Mouse (Mus musculus): Measurements from ENCODE around the gene Gm40460.
A peak's percentile ranks its signal among the peaks of the same experiment; 100 is the strongest.
"Not testable (repeated sequence)": the region's sequence is repeated elsewhere in the genome, so short reads cannot be mapped to it uniquely, and the experiment has no call there.

Gm40460 gene

DNA sequence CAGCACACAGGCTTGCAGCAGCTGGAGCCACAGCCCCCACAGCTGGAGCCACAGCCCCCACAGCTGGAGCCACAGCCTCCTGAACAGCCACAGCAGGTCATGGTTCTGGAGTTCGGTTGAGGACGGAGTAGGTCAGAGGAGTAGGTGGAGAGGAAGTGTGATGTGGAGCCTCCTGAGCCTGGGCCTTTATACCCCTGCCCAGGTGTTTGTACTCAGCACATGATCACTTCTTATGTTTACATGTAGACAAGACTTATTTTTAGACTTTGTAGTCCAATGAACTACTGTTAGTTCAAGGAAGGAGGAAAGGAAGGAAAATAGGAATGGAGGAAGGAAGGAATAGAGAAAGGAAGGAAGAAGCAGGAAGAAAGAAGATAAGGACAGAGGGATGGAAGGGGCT is at the start of gene Gm40460:
TSS of gene Gm40460 (minus strand) at position 101 of the 400 bp plus-strand sequence.
- no peak for DNase-seq (ENCODE audit: low spot score in 2 of 2)

DNA sequence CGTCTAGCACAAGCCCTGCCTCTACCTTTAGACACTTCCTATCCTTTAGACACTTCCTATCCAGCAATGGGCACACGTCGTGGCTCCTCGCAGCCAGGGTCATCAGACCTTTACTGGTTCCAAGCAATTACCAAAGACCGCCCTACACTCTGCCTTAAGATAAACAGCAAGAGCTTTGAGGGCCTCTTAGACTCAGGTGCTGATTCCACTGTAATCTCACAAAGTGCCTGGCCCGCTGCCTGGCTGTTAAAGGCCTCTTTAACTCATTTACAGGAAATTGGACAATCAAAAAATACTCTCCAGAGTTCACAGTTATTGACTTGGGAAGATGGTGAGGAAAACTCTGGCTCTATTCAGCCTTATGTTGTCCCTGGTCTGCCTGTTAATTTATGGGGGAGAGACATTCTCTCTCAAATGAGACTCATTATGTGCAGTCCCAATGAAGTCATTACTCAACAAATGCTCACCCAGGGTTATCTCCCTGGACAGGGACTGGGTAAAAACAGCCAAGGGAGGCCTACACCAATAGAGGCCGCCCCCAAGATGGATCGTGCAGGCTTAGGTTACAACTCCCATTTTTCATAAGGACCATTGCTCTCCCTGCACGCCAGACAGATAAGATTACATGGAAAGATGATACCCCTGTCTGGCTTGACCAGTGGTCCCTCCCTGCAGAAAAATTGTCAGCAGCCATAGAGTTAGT is 45.2 kb upstream of the Gm40460 start:
- DNase-seq (ENCODE audit: low spot score in 2 of 2): not testable (repeated sequence)

DNA sequence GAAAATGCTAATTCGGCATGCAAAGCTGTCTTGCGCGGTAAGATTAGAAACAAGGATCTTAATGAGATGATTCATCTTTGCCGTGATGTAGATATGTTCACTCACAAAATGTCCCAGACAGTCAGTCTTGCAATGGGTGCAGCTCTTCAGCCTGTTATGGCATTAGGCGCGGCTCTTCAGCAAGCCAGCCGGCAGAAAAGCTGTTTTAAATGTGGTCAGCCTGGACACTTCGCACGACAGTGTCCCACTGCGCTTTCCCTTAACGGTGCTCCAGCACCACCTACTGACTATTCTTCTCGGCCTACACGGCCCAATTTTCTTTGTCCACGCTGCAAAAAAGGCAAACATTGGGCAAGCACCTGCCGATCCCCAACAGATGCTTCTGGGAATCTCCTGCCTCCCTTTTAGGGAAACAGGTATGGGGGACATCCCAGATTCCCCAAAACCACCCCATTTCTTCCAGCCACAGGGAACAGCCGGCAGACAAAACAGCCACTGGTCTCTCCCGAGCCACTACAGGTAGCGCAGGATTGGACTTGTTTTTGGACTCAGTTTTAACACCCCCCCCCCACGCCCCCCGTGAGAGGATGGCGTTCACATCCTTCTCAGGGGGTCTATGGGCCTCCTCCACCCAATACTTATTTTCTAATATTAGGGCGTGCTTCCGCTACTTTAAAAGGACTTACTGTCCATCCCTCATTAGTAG is 44.4 kb upstream of the Gm40460 start:
- no peak for DNase-seq (ENCODE audit: low spot score in 2 of 2)

DNA sequence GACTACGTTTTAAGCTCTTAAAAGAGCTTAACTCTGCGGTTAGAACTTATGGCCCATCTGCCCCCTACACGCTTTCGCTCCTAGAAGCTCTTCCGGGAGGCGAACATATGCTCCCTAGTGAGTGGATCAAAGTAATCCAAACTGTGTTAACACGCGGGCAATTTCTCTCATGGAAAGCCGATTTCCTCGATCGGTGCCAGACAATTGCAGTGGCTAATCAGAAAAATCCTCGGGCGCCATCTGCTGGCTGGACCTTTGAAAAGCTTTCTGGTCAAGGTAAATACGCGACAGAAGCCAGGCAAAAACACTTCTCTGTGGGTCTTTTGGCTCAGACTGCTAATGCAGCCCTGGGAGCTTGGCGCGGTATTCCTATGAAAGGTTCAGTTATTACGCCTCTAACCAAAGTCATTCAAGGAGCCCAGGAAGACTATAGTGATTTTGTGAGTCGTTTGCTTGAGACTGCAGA is 43.8 kb upstream of the Gm40460 start:
- peak; percentile 79 to 92 for DNase-seq (ENCODE audit: low spot score in 2 of 2)

DNA sequence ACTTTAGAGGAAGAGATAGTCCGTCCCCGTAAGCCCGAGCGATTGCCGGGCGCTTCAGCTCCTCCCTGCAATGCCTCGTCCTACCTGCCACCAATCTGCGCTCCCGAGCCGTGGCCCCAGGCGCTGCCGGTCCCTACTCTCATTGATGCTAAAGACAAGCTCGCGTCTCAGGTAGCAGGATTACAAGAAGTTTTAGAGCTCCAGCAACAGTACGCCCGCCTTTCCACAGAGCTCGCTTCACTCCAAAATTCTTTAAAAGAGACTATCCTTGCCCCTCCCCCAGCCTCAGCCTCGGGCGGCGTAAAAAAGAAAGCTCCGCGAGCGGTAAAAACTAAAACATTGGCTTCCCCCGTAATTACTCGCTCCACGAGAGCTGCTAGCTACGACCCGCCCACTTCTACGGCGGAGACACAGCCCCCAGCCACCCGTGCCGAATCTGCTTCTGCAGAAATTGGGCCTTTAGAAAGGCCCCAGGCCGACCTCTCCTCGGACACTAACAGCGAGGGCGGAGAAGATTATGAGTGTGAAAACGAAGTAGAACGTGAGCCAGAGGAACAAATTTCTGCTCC is 43.2 kb upstream of the Gm40460 start:
- peak; percentile 29 to 67 for DNase-seq (ENCODE audit: low spot score in 2 of 2)

DNA sequence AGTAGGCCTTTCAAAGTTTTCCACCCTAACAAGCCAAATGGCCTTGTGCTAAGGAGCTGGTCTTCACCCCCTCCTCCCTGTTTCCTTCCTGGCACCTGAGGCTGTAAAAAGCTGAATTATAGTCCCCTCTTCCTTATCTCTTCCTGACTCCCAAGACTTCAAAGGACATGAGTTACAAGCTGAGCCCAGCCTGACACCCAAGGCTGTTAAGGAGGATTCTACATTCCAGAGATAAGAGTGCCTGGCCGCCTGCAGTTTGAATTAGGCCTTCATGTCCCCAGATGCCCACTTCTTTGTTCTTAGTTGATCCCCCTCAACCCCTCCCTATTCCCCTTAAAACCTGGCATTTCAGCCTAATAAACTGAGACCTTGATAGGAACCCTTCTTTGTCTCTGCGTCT is 42.0 kb upstream of the Gm40460 start:
- DNase-seq (ENCODE audit: low spot score in 2 of 2): not testable (repeated sequence)

DNA sequence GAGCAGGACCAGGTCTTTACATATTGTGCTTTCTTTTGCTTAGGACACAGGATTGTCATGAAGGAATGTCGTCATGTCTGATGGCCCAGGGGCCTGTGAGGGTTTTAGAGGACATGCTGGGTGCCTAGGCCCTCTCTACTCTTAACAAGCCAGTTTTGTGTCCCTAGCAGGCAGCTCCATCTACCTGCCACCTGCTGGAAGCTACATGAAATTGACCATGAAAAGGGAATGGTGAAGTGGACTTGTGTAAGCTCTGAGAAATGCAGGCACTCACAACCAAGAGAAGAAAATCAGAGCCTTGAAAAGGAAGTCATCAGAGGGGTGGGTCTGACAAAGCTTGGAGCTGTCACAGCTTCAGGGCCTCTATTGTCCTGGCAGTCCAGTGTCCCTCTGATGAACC is 38.4 kb upstream of the Gm40460 start:
- DNase-seq (ENCODE audit: low spot score in 2 of 2): not testable (repeated sequence)

DNA sequence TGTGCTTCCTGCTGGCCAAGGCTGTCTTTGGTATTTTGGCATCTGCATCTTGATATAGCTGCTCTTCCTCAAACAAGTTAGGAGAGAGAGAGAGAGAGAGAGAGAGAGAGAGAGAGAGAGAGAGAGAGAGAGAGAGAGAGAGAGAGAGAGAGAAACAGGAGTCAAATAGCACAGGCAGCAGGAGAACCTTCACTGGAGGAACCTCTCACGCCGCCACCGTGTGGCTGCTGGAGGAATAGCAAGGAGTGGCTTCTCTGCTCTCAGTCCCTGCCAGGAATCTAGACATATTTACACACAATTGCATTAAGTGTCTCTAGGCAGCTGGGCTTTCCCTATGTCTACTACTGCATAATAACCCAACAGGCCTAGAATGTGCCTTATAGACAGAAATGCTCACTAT is 37.3 kb upstream of the Gm40460 start:
- DNase-seq (ENCODE audit: low spot score in 2 of 2): peak; percentile 23 to 78

DNA sequence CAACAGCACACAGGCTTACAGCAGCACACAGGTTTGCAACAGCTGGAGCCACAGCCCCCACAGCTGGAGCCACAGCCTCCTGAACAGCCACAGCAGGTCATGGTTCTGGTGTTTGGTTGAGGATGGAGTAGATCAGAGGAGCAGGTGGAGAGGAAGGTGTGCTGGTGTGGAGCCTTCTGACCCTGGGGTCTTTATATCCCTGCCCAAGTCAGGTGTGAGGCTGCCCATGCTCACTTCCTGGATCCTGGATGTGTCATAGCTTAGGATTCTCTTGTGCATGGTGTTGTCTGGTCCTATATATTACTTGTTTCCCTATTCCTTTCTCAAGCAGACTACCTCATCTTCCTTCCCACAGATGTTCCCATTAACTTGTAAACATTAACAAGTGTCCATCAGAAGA is 33.4 kb upstream of the Gm40460 start, which contains the start of gene Gm4559:
TSS of gene Gm4559 (minus strand) at position 101 of the 400 bp plus-strand sequence.
- DNase-seq (ENCODE audit: low spot score in 2 of 2): not testable (repeated sequence)

DNA sequence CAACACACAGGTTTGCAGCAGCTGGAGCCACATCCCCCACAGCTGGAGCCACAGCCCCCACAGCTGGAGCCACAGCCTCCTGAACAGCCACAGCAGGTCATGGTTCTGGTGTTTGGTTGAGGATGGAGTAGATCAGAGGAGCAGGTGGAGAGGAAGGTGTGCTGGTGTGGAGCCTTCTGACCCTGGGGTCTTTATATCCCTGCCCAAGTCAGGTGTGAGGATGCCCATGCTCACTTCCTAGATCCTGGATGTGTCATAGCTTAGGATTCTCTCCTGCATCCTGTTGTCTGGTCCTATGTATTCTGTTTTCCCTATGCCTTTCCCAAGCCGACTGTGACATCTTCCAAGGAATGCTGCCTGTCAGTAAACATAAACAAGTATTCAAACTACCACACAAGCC is 17.4 kb upstream of the Gm40460 start, which contains the start of gene Gm2431:
TSS of gene Gm2431 (minus strand) at position 101 of the 400 bp plus-strand sequence.
- not testable (repeated sequence) for DNase-seq (ENCODE audit: low spot score in 2 of 2)

DNA sequence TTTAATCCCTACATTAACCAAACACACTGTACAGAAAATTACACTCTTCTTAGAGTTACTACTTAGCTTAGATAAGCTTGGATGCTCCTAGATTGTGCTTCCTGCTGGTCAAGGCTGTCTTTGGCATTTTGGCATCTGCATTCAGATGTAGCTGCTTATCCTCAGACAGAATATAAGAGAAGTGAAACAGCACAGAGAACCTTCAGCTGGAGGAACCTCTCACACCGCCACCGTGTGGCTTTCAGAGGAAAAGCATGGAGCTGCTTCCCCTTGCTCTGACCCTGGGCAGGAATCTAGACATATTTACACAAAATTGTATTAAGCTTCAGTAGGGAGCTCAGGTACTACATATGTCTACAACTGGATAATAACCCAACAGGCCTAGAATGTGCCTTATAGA is 14.6 kb upstream of the Gm40460 start:
- peak in 1 of 2 experiments; percentile 42 for DNase-seq (ENCODE audit: low spot score in 2 of 2)

DNA sequence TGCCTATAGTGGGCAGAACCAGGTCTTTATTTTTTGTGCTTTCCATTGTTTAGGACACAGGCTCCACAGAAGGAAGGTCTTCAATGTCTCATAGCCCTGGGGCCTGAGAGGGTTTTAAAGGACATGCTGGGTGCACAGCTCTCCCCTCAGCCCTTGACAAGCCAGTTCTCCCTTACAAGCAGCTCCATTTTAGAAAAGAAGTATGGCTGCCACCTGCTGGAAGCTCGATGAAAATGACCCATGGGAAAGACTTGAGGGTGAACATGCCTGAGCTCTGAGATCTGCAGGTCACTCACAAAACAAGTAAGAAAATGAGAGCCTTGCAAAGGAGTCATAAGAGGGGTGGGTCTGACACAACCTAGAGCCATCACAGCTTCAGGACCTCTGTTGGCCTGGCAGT is 8.9 kb upstream of the Gm40460 start:
- DNase-seq (ENCODE audit: low spot score in 2 of 2): peak in 1 of 2 experiments; percentile 15

DNA sequence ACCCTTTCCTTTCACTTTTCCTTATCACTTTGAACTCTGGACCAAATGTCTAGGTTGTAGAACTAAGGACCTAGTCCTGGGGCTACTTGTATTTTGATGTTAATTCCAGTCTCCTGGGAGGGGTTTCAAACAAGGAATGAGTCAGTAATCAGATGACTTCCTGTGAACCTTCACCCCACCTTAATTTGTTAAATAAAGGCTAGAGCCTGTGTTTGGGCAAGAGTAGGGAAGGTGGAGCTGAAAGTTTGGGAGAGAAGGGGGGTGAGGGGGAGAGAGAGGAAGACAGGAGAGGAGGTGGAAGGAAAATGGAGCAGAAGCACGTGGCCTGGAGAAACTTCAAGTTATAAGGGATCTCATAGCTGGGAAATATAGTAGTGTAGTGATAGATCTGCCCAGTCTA is 9.3 kb downstream of the Gm40460 start:
- DNase-seq (ENCODE audit: low spot score in 2 of 2): no peak

DNA sequence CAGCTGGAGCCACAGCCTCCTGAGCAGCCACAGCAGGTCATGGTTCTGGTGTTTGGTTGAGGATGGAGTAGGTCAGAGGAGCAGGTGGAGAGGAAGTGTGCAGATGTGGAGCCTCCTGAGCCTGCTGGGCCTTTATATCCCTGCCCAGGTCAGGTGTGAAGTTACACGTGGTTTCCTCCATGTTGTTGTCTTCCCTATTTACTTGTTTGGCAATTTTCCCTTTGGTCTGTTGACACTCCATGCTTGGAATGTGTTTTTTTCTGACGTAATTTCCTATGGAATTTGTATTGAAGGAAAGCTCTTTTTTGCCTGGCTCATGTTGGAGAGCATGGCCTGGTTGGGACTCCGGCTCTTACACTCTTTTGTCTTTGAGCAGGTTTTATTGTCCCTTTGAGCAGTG is 11.0 kb downstream of the Gm40460 start, which contains the start of gene Krtap5-5:
TSS of gene Krtap5-5 (minus strand) at position 101 of the 400 bp plus-strand sequence.
- DNase-seq (ENCODE audit: low spot score in 2 of 2): not testable (repeated sequence)

DNA sequence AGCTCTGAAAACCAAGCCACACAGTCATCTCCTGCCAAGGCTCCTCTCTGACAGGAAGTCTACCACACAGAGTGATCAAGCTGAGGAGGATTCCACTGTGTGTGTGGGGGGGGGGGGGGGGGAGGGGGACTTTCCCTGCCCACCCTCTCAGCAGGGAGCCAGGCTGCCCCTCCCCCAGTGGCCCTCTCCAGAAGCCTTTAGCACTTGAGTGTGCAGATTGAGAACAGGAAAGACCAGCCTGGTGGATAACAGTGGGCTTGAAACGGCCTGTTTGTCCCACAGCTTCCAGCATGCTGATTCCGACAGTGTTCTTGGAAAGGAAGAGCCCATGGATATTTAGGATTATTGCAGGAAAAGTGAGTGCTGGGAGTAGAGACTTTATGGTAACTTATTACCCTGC is 16.4 kb downstream of the Gm40460 start:
- DNase-seq (ENCODE audit: low spot score in 2 of 2): no peak

DNA sequence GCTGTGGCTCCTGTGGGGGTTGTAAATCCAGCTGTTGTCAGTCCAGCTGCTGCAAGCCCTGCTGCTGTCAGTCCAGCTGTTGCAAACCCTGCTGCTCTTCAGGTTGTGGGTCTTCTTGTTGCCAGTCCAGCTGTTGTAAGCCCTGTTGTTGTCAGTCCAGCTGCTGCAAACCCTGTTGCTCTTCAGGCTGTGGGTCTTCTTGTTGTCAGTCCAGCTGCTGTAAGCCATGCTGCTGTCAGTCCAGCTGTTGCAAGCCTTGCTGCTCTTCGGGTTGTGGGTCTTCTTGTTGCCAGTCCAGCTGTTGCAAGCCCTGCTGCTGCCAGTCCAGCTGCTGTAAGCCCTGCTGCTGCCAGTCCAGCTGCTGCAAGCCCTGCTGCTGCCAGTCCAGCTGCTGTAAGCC is 28.7 kb downstream of the Gm40460 start:
- DNase-seq (ENCODE audit: low spot score in 2 of 2): not testable (repeated sequence)

DNA sequence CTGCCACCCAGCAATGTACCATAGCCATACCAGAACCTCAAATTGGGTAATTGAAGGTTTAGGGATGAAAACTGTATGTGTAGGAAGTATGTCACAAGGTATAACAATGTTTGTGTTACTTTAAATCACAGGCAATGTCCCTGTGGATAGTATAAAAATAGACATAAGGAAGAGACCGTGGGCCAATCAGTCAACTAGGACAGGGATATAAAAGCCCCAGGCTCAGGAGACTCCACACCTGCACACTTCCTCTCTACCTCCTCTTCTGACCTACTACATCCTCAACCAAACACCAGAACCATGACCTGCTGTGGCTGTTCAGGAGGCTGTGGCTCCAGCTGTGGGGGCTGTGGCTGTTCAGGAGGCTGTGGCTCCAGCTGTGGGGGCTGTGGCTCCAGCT is 29.3 kb downstream of the Gm40460 start, which contains the start of gene Gm7579:
TSS of gene Gm7579 (plus strand) at position 301 of the 400 bp plus-strand sequence.
- no peak for DNase-seq (ENCODE audit: low spot score in 2 of 2)

DNA sequence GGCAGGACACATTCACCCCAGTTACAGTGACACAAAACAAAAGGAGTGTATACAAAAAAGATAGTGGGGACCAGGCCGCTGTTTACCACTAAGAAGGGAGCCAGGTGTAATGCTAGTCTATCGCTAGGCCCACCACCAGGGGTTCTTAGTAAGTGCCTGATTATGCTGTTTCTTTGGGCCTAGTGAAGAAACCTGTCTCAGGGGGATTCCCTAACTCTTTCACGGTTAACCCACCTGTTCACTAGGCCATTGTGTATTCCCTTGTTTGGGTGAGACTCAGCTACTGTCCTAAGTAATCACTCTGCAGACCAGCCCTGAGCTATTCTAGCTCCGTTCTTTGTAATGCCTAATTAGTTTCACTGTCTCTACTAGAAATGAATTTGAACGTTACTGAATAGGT is 34.0 kb downstream of the Gm40460 start:
- DNase-seq (ENCODE audit: low spot score in 2 of 2): not testable (repeated sequence)

DNA sequence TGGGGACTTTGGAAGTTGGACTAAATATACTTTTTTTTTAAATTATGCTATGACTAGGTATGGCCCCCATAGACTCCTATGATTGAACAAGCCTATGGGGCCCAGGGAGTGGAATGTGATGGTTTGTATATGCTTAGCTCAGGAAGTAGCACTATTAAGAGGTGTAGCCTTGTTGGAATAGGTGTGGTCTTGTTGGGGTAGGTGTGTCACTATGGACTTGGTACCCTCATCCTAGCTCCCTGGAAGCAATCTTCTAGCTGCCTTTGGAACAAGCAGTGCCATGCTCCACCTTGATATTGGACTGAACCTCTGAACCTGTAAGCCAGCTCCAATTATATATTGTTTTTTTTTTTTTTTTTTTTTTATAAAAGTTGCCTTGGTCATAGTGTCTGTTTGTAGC is 35.4 kb downstream of the Gm40460 start:
- no peak for DNase-seq (ENCODE audit: low spot score in 2 of 2)

DNA sequence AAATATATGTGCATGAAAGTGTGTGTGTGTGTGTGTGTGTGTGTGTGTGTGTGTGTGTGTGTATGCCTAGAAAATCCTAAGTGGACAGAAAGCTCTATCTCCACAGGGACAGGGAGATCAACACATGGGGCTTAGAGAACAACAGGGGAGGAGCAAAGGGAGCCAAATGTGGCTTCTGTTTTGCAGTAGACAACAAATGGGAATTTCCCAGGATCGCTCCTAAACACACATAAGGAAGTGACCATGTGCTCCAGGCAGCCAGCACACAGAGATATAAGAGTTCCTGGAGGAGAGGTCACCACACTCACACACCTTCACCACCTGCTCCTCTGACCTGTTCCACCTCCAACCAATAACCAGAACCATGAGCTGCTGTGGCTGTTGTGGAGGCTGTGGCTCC is 39.8 kb downstream of the Gm40460 start, which contains the start of gene Krtap5-3:
TSS of gene Krtap5-3 (plus strand) at position 301 of the 400 bp plus-strand sequence.
- DNase-seq (ENCODE audit: low spot score in 2 of 2): no peak

DNA sequence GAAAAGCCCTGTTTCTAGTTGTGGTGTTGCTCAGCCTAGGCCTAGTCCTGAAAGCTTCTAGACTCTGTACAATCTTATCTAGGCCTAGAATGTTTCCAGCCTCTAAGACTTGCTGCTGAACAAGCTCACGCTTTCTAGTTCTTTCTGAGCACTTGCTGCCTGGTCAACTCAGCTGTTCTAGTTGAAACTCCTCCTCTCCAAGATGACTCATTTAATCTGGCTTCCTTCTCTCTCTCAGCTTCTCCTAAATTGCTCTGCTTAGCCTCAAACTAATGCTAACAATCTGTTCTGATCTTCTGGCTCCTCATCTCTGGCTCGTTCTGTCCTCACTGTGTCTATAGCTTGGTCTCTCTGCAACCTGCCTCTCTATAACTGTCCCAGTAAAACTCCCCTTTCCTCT is 42.1 kb downstream of the Gm40460 start:
- no peak for DNase-seq (ENCODE audit: low spot score in 2 of 2)

All from spleen, postnatal 10 days (tissue).